ENCODE assay signal across 23 mouse cellular contexts in genomic region chr15:85743946-85744345, GRCm38 (mm10). TPM values are rescaled to one million over a fixed set of nuclear protein-coding genes. Genes with fewer than 3 reads are reported as not detected.
DNase-seq lines count a peak whose midpoint lies in the region; ATAC-seq and TF ChIP-seq lines count a peak whose summit lies in the region.
"Had no signal": no experiment of that assay in that cellular context is flagged by ENCODE, and none has a peak within 500 bp of the region (broad histone marks: within the 10 kb centered on the region; RNA-seq: fewer than 3 reads in every experiment).

No protein-coding gene starts in this region.

- no peaks in the 10 kb centered on the region for H3K9me3 ChIP-seq in forebrain, embryonic 11.5 days (ENCODE audit: control insufficient read depth, low read length)
- no peaks in the 10 kb centered on the region for H3K9me3 ChIP-seq in forebrain, embryonic 10.5 days
- no peaks in the 10 kb centered on the region for H3K9me3 ChIP-seq in liver, postnatal 0 days (ENCODE audit: low read length)
- no peaks in the 10 kb centered on the region for H3K9me3 ChIP-seq in liver, embryonic 12.5 days (replicated peaks)
- H3K9me3 ChIP-seq in intestine, embryonic 16.5 days (ENCODE audit: control insufficient read depth, low read length) = no peaks in the 10 kb centered on the region
- H3K9me3 ChIP-seq: embryonic facial prominence, embryonic 12.5 days; forebrain, embryonic 13.5 days; G1E; heart, embryonic 15.5 days; hindbrain, embryonic 13.5 days had no signal

- ATAC-seq in forebrain, embryonic 11.5 days (replicated peaks; ENCODE audit: low FRiP score) = no peak
- no peak for ATAC-seq in liver, postnatal 0 days
- ATAC-seq in liver, embryonic 12.5 days = no peak
- ATAC-seq in intestine, embryonic 16.5 days = peak; percentile 76
- no peak for ATAC-seq in activated CD4-positive, CD25-positive, alpha-beta regulatory T cell, adult 4 months
- ATAC-seq: CD4-positive, CD25-positive, alpha-beta regulatory T cell, adult 4 months; forebrain, embryonic 13.5 days; forebrain, postnatal 0 days had no signal

- no peak for TF ChIP-seq EP300 in liver, postnatal 0 days (IDR thresholded peaks at IDR 0.05; ENCODE audit: low read depth)

- H3K9ac ChIP-seq in forebrain, embryonic 11.5 days (ENCODE audit: low read length) = no peak overlapping the region
- H3K9ac ChIP-seq in liver, postnatal 0 days (replicated peaks) = no peak overlapping the region
- H3K9ac ChIP-seq in liver, embryonic 12.5 days = no peak overlapping the region
- H3K9ac ChIP-seq in intestine, embryonic 16.5 days (ENCODE audit: low read depth, low read length) = peak overlapping the region; percentile 30; the same call in 1 of the 2 replicates
- H3K9ac ChIP-seq: embryonic facial prominence, embryonic 12.5 days; forebrain, embryonic 13.5 days; forebrain, postnatal 0 days; heart, embryonic 15.5 days; hindbrain, embryonic 13.5 days had no signal

- DNase-seq in forebrain, embryonic 11.5 days (ENCODE audit: low spot score) = peak; percentile 4
- DNase-seq in forebrain, embryonic 10.5 days (ENCODE audit: extremely low spot score, low spot score) = no peak
- DNase-seq in liver, postnatal 0 days = no peak
- no peak for DNase-seq in retina, postnatal 1 day
- DNase-seq: adrenal gland, postnatal 10 days; B cell, adult 2 months; cerebellum, adult 11-12 months; cerebellum, adult 9-10 months; cerebellum, postnatal 25 days; forebrain, postnatal 0 days; gastrocnemius, postnatal 14 days; heart, adult 2 months; heart, postnatal 14 days had no signal

- H3K27ac ChIP-seq in forebrain, embryonic 11.5 days (ENCODE audit: low read depth, low read length) = no peak overlapping the region
- H3K27ac ChIP-seq in forebrain, embryonic 10.5 days = no peak overlapping the region
- H3K27ac ChIP-seq in liver, postnatal 0 days (ENCODE audit: low read depth) = peak overlapping the region; percentile 75
- no peak overlapping the region for H3K27ac ChIP-seq in liver, embryonic 12.5 days
- peak overlapping the region; percentile 89 for H3K27ac ChIP-seq in intestine, embryonic 16.5 days (ENCODE audit: low read length)
- H3K27ac ChIP-seq: embryonic facial prominence, embryonic 12.5 days; forebrain, embryonic 13.5 days; heart, adult 2 months; heart, embryonic 15.5 days; hindbrain, embryonic 13.5 days had no signal

- H3K4me2 ChIP-seq in forebrain, embryonic 11.5 days (ENCODE audit: low read depth, low read length, severe bottlenecking) = no peak overlapping the region
- H3K4me2 ChIP-seq in liver, postnatal 0 days (ENCODE audit: low read depth, low read length) = peak overlapping the region; percentile 19; the same call in 1 of the 2 replicates
- H3K4me2 ChIP-seq in liver, embryonic 12.5 days = no peak overlapping the region
- peak overlapping the region; percentile 33 for H3K4me2 ChIP-seq in intestine, embryonic 16.5 days (ENCODE audit: low read depth, low read length)
- H3K4me2 ChIP-seq: embryonic facial prominence, embryonic 12.5 days; forebrain, embryonic 13.5 days; heart, embryonic 11.5 days; heart, embryonic 15.5 days; hindbrain, embryonic 13.5 days had no signal

- no peaks in the 10 kb centered on the region for H3K36me3 ChIP-seq in forebrain, embryonic 11.5 days (ENCODE audit: control insufficient read depth, insufficient read depth, low read length)
- H3K36me3 ChIP-seq in forebrain, embryonic 10.5 days (replicated peaks) = no peaks in the 10 kb centered on the region
- no peaks in the 10 kb centered on the region for H3K36me3 ChIP-seq in liver, postnatal 0 days (replicated peaks; ENCODE audit: insufficient read depth, low read length)
- H3K36me3 ChIP-seq in liver, embryonic 12.5 days = no peaks in the 10 kb centered on the region
- H3K36me3 ChIP-seq in intestine, embryonic 16.5 days (ENCODE audit: control insufficient read depth, insufficient read depth, low read length) = no peaks in the 10 kb centered on the region
- H3K36me3 ChIP-seq: embryonic facial prominence, embryonic 12.5 days; G1E; heart, embryonic 15.5 days; hindbrain, embryonic 13.5 days had no signal

- H3K4me1 ChIP-seq in forebrain, embryonic 11.5 days (replicated peaks; ENCODE audit: control insufficient read depth, insufficient read depth, low read length) = no peaks in the 10 kb centered on the region
- no peaks in the 10 kb centered on the region for H3K4me1 ChIP-seq in forebrain, embryonic 10.5 days
- H3K4me1 ChIP-seq in liver, postnatal 0 days (ENCODE audit: insufficient read depth) = peaks cover 10% of the 10 kb centered on the region
- 0 out of 2 replicates have a peak, but pooled peaks cover 6% of the 10 kb centered on the region for H3K4me1 ChIP-seq in liver, embryonic 12.5 days
- H3K4me1 ChIP-seq in intestine, embryonic 16.5 days (ENCODE audit: control insufficient read depth, insufficient read depth, low read length) = peaks cover 5% of the 10 kb centered on the region
- H3K4me1 ChIP-seq: embryonic facial prominence, embryonic 12.5 days; forebrain, embryonic 13.5 days; heart, embryonic 15.5 days; hindbrain, embryonic 13.5 days had no signal

- 79% methylated on average over 3 of the region's 3 CpGs for WGBS in forebrain, embryonic 11.5 days
- 79% methylated on average over 3 of the region's 3 CpGs for WGBS in forebrain, embryonic 10.5 days
- 41% methylated on average over 3 of the region's 3 CpGs for WGBS in liver, postnatal 0 days (ENCODE audit: insufficient replicate concordance)
- whole genome bisulfite sequencing in liver, embryonic 12.5 days (ENCODE audit: insufficient replicate concordance) = 47% methylated on average over 3 of the region's 3 CpGs
- 64% methylated on average over 3 of the region's 3 CpGs for WGBS in intestine, embryonic 16.5 days

- no peak for TF ChIP-seq CTCF in liver, postnatal 0 days (IDR thresholded peaks at IDR 0.05; ENCODE audit: low read depth)

- no peaks in the 10 kb centered on the region for H3K27me3 ChIP-seq in forebrain, embryonic 11.5 days (ENCODE audit: control insufficient read depth, insufficient read depth, low read length)
- peaks cover 46% of the 10 kb centered on the region for H3K27me3 ChIP-seq in forebrain, embryonic 10.5 days (ENCODE audit: poor library complexity, severe bottlenecking)
- H3K27me3 ChIP-seq in liver, postnatal 0 days (ENCODE audit: insufficient read depth, low read length) = no peaks in the 10 kb centered on the region
- peaks cover 19% of the 10 kb centered on the region for H3K27me3 ChIP-seq in liver, embryonic 12.5 days (replicated peaks)
- no peaks in the 10 kb centered on the region for H3K27me3 ChIP-seq in intestine, embryonic 16.5 days (replicated peaks; ENCODE audit: control insufficient read depth, insufficient read depth, low read length)
- H3K27me3 ChIP-seq: embryonic facial prominence, embryonic 12.5 days; heart, embryonic 15.5 days had no signal

- no peak overlapping the region for H3K4me3 ChIP-seq in forebrain, embryonic 11.5 days (ENCODE audit: low read depth, low read length)
- no peak overlapping the region for H3K4me3 ChIP-seq in forebrain, embryonic 10.5 days
- no peak overlapping the region for H3K4me3 ChIP-seq in liver, postnatal 0 days (ENCODE audit: low read depth, low read length)
- H3K4me3 ChIP-seq in liver, embryonic 12.5 days = no peak overlapping the region
- no peak overlapping the region for H3K4me3 ChIP-seq in intestine, embryonic 16.5 days (ENCODE audit: low read length)
- H3K4me3 ChIP-seq: embryonic facial prominence, embryonic 12.5 days; forebrain, embryonic 13.5 days; heart, adult 2 months; heart, embryonic 15.5 days; hindbrain, embryonic 13.5 days had no signal

RNA-seq across cellular contexts. Expression of gene Ppara, which starts 9.2 kb away (rescaled TPM):
- 0.31 and 0.51 TPM in 2 replicates for polyA plus RNA-seq in forebrain, embryonic 11.5 days (2014; fragmentation: Nextera tagmentation; extraction: Ambion mirVana)
- 0.11 and 0.20 TPM in 2 replicates for polyA plus RNA-seq in forebrain, embryonic 10.5 days (2016; fragmentation: Nextera tagmentation; extraction: Ambion mirVana)
- polyA plus RNA-seq in liver, postnatal 0 days (2015; fragmentation: Nextera tagmentation; extraction: Ambion mirVana) = 169 and 185 TPM in 2 replicates
- polyA plus RNA-seq in liver, embryonic 12.5 days (2016; fragmentation: Nextera tagmentation; extraction: Ambion mirVana) = 5.7 TPM in 2 replicates
- polyA plus RNA-seq in intestine, embryonic 16.5 days (2015; fragmentation: Nextera tagmentation; extraction: Ambion mirVana) = 31.0 and 37.6 TPM in 2 replicates
- polyA plus RNA-seq in activated CD4-positive, CD25-positive, alpha-beta regulatory T cell, adult 4 months (2017; shearing (Covaris generic)) = under 1 TPM in 1 of 2 experiments, not detected in 1; 0.09 TPM
- polyA plus RNA-seq: G1E had no signal

Comparison
In these comparisons a context has a peak if more than half of its experiments do, and no peak if none do; other contexts are left out.
1. H3K27ac ChIP-seq: peak in liver, postnatal 0 days (single experiment) and intestine, embryonic 16.5 days (single experiment); none in forebrain, embryonic 11.5 days (single experiment), forebrain, embryonic 10.5 days (single experiment) and liver, embryonic 12.5 days (single experiment).
2. H3K4me2 ChIP-seq: peak in liver, postnatal 0 days (single experiment) and intestine, embryonic 16.5 days (single experiment); none in forebrain, embryonic 11.5 days (single experiment) and liver, embryonic 12.5 days (single experiment).